Mouse (Mus musculus) neural tube, embryonic 13.5 days (tissue): ENCODE results near the gene Col25a1. TPM values are rescaled to one million over a fixed set of nuclear protein-coding genes. Genes with fewer than 3 reads are reported as not detected.

Experiments used
- ATAC-seq: fragments of 200-750 bp; cut with Nextera tagmentation; 2 replicates; pipeline ENCODE4 v1.8.0; 2017; ENCODE audit warnings: low read depth, mild to moderate bottlenecking, moderate TSS enrichment, moderate library complexity
- H3K27ac ChIP-seq: fragments of 300-500 bp; sonication (generic); replicated peaks from 2 replicates; pipeline ENCODE4 v1.5.1; 2015; ENCODE audit warnings: moderate library complexity, mild to moderate bottlenecking, inconsistent platforms
- H3K27me3 ChIP-seq: fragments of 300-500 bp; sonication (generic); 2 replicates; pipeline ENCODE4 v1.6.1; 2015; ENCODE audit warnings: mild to moderate bottlenecking, inconsistent platforms
- H3K36me3 ChIP-seq: fragments of 300-500 bp; sonication (generic); 2 replicates; pipeline ENCODE4 v1.6.1; 2015; ENCODE audit warnings: mild to moderate bottlenecking, inconsistent platforms
- H3K4me1 ChIP-seq: fragments of 300-500 bp; sonication (generic); replicated peaks from 2 replicates; pipeline ENCODE4 v1.6.1; 2015; ENCODE audit warnings: inconsistent platforms
- H3K4me2 ChIP-seq: fragments of 300-500 bp; sonication (generic); 2 replicates; pipeline ENCODE4 v1.6.1; 2015; ENCODE audit warnings: inconsistent platforms, mild to moderate bottlenecking, moderate library complexity
- H3K4me3 ChIP-seq: fragments of 300-500 bp; sonication (generic); 2 replicates; pipeline ENCODE4 v1.5.1; 2015; ENCODE audit warnings: mild to moderate bottlenecking, inconsistent platforms
- H3K9ac ChIP-seq: fragments of 300-500 bp; sonication (generic); 2 replicates; pipeline ENCODE4 v1.6.1; 2015; ENCODE audit warnings: moderate library complexity, mild to moderate bottlenecking, inconsistent platforms
- H3K9me3 ChIP-seq: fragments of 300-500 bp; sonication (generic); 2 replicates; pipeline ENCODE4 v1.6.1; 2016; ENCODE audit warnings: inconsistent platforms
- WGBS: fragments of 180-500 bp; shearing (Covaris S2); methylation state at CpG from one replicate; pipeline ENCODE4 v1.1.7; 2015; 5-methylcytosine and 5-hydroxymethylcytosine counted together
- polyA plus RNA-seq: library from polyadenylated mRNA; unstranded; fragments of >200 nt; fragmentation: Nextera tagmentation; extraction: Ambion mirVana; gene quantifications from 2 replicates; pipeline ENCODE4 v1.2.1, GENCODE M21; 2015

The Col25a1 gene
- polyA plus RNA-seq, 1 experiment from 2014 or later = 3.1 TPM

GRCm38 (mm10) chr3:130521834-130522476, 390.7 kb downstream of the Col25a1 start:
- H3K9me3 ChIP-seq = no peaks in the 10 kb centered on the region
- no peak overlapping the region for H3K4me2 ChIP-seq
- WGBS = 64% methylated on average over 9 of the region's 9 CpGs
- H3K36me3 ChIP-seq = no peaks in the 10 kb centered on the region
- H3K4me1 ChIP-seq = peaks cover 13% of the 10 kb centered on the region
- 0 out of 2 replicates have a peak, but pooled peaks cover 3% of the 10 kb centered on the region for H3K27me3 ChIP-seq
- H3K4me3 ChIP-seq = no peak overlapping the region
- ATAC-seq = no peak
- no peak overlapping the region for H3K9ac ChIP-seq
- H3K27ac ChIP-seq = no peak overlapping the region

- no peaks in the 10 kb centered on the region for H3K36me3 ChIP-seq
- 0 out of 2 replicates have a peak, but pooled peaks cover 3% of the 10 kb centered on the region for H3K27me3 ChIP-seq
- H3K27ac ChIP-seq = no peak overlapping the region
- H3K4me2 ChIP-seq = no peak overlapping the region
- no peaks in the 10 kb centered on the region for H3K9me3 ChIP-seq
- H3K9ac ChIP-seq = no peak overlapping the region
- ATAC-seq = no peak
- no peak overlapping the region for H3K4me3 ChIP-seq
- H3K4me1 ChIP-seq = peaks cover 17% of the 10 kb centered on the region
- WGBS = 73% methylated on average over 7 of the region's 7 CpGs
These were observed 391.7 kb downstream of the Col25a1 start for GRCm38 (mm10) chr3:130523019-130523418.

- Histone ChIP-seq H3K27ac (no peak overlapping the region), H3K4me1 (0 out of 2 replicates have a peak, but pooled peaks cover 8% of the 10 kb centered on the region), H3K4me3 (no peak overlapping the region), H3K9me3 (no peaks in the 10 kb centered on the region), H3K9ac (no peak overlapping the region), H3K4me2 (no peak overlapping the region), H3K36me3 (no peaks in the 10 kb centered on the region), H3K27me3 (0 out of 2 replicates have a peak, but pooled peaks cover 3% of the 10 kb centered on the region)
- no peak for ATAC-seq
- 74% methylated on average over 16 of the region's 16 CpGs for WGBS
These were observed 393.3 kb downstream of the Col25a1 start for GRCm38 (mm10) chr3:130524367-130525137.

GRCm38 (mm10) chr3:130535021-130535420, 403.7 kb downstream of the Col25a1 start:
- Histone ChIP-seq H3K4me3 (no peak overlapping the region), H3K4me2 (no peak overlapping the region), H3K9me3 (no peaks in the 10 kb centered on the region), H3K4me1 (no peaks in the 10 kb centered on the region), H3K27ac (no peak overlapping the region), H3K36me3 (no peaks in the 10 kb centered on the region), H3K9ac (no peak overlapping the region), H3K27me3 (no peaks in the 10 kb centered on the region)
- no peak for ATAC-seq
- 71% methylated on average over 9 of the region's 9 CpGs for WGBS

- H3K4me3 ChIP-seq = no peak overlapping the region
- H3K9me3 ChIP-seq = no peaks in the 10 kb centered on the region
- no peak overlapping the region for H3K9ac ChIP-seq
- H3K36me3 ChIP-seq = no peaks in the 10 kb centered on the region
- H3K27ac ChIP-seq = no peak overlapping the region
- no peak overlapping the region for H3K4me2 ChIP-seq
- WGBS = 56% methylated on average over 1 of the region's 1 CpGs
- H3K4me1 ChIP-seq = no peaks in the 10 kb centered on the region; the same call in 1 of the 2 replicates
- no peak for ATAC-seq
- no peaks in the 10 kb centered on the region for H3K27me3 ChIP-seq
These were observed 410.2 kb downstream of the Col25a1 start for GRCm38 (mm10) chr3:130541541-130541940.

- no peaks in the 10 kb centered on the region for H3K27me3 ChIP-seq
- H3K9ac ChIP-seq = no peak overlapping the region
- no peak for ATAC-seq
- no peak overlapping the region for H3K27ac ChIP-seq
- 84% methylated on average over 3 of the region's 3 CpGs for WGBS
- H3K36me3 ChIP-seq = no peaks in the 10 kb centered on the region
- H3K4me1 ChIP-seq = no peaks in the 10 kb centered on the region; the same call in 1 of the 2 replicates
- no peak overlapping the region for H3K4me3 ChIP-seq
- no peaks in the 10 kb centered on the region for H3K9me3 ChIP-seq
- no peak overlapping the region for H3K4me2 ChIP-seq
These were observed 414.7 kb downstream of the Col25a1 start for GRCm38 (mm10) chr3:130545995-130546394.

GRCm38 (mm10) chr3:130549066-130549465, 417.8 kb downstream of the Col25a1 start:
- no peak for ATAC-seq
- Histone ChIP-seq H3K4me2 (no peak overlapping the region), H3K27me3 (no peaks in the 10 kb centered on the region), H3K27ac (no peak overlapping the region), H3K4me1 (no peaks in the 10 kb centered on the region), H3K36me3 (no peaks in the 10 kb centered on the region), H3K9ac (no peak overlapping the region), H3K9me3 (no peaks in the 10 kb centered on the region), H3K4me3 (no peak overlapping the region)
- 83% methylated on average over 7 of the region's 7 CpGs for WGBS

- ATAC-seq = no peak
- WGBS = 73% methylated on average over 1 of the region's 1 CpGs
- no peak overlapping the region for H3K4me2 ChIP-seq
- no peaks in the 10 kb centered on the region for H3K4me1 ChIP-seq
- no peak overlapping the region for H3K27ac ChIP-seq
- H3K27me3 ChIP-seq = no peaks in the 10 kb centered on the region
- H3K9ac ChIP-seq = no peak overlapping the region
- H3K36me3 ChIP-seq = no peaks in the 10 kb centered on the region
- no peaks in the 10 kb centered on the region for H3K9me3 ChIP-seq
- no peak overlapping the region for H3K4me3 ChIP-seq
These were observed 425.0 kb downstream of the Col25a1 start for GRCm38 (mm10) chr3:130556263-130556662.

- Histone ChIP-seq H3K36me3 (no peaks in the 10 kb centered on the region), H3K4me3 (no peak overlapping the region), H3K4me1 (peaks cover 15% of the 10 kb centered on the region), H3K4me2 (no peak overlapping the region), H3K27ac (no peak overlapping the region), H3K9ac (no peak overlapping the region), H3K9me3 (no peaks in the 10 kb centered on the region), H3K27me3 (no peaks in the 10 kb centered on the region)
- 93% methylated on average over 6 of the region's 6 CpGs for WGBS
- no peak for ATAC-seq
These were observed 434.3 kb downstream of the Col25a1 start for GRCm38 (mm10) chr3:130565586-130565985.

GRCm38 (mm10) chr3:130568331-130569095, 437.2 kb downstream of the Col25a1 start:
- 57% methylated on average over 16 of the region's 16 CpGs for WGBS
- no peaks in the 10 kb centered on the region for H3K36me3 ChIP-seq
- no peak overlapping the region for H3K4me3 ChIP-seq
- H3K9ac ChIP-seq = no peak overlapping the region
- peaks cover 15% of the 10 kb centered on the region for H3K4me1 ChIP-seq
- H3K9me3 ChIP-seq = no peaks in the 10 kb centered on the region
- H3K4me2 ChIP-seq = no peak overlapping the region
- H3K27ac ChIP-seq = no peak overlapping the region
- no peak for ATAC-seq
- H3K27me3 ChIP-seq = 0 out of 2 replicates have a peak, but pooled peaks cover 5% of the 10 kb centered on the region

- Histone ChIP-seq H3K36me3 (no peaks in the 10 kb centered on the region), H3K4me1 (peaks cover 13% of the 10 kb centered on the region), H3K27ac (no peak overlapping the region), H3K4me2 (no peak overlapping the region), H3K27me3 (peaks cover 11% of the 10 kb centered on the region; the same call in 1 of the 2 replicates), H3K9ac (no peak overlapping the region), H3K4me3 (no peak overlapping the region), H3K9me3 (peaks cover 5% of the 10 kb centered on the region; the same call in 1 of the 2 replicates)
- WGBS = 70% methylated on average over 5 of the region's 5 CpGs
- ATAC-seq = no peak
These were observed 441.9 kb downstream of the Col25a1 start for GRCm38 (mm10) chr3:130573243-130573642.

GRCm38 (mm10) chr3:130574652-130575051, 443.4 kb downstream of the Col25a1 start:
- Histone ChIP-seq H3K4me3 (no peak overlapping the region), H3K36me3 (no peaks in the 10 kb centered on the region), H3K27ac (no peak overlapping the region), H3K27me3 (peaks cover 11% of the 10 kb centered on the region; the same call in 1 of the 2 replicates), H3K4me1 (peaks cover 8% of the 10 kb centered on the region), H3K9me3 (peaks cover 5% of the 10 kb centered on the region; the same call in 1 of the 2 replicates), H3K9ac (no peak overlapping the region), H3K4me2 (no peak overlapping the region)
- ATAC-seq = no peak
- WGBS = 26% methylated on average over 5 of the region's 5 CpGs
